Mouse (Mus musculus) cerebellum, adult 2 months (tissue): ENCODE results near the gene Atp13a3.

Experiments used
- CTCF ChIP-seq: fragments of 200-500 bp; IDR thresholded peaks from 2 replicates; pipeline ENCODE4 v1.5.1; 2011; ENCODE audit warnings: low read depth, mild to moderate bottlenecking, control low read depth, low read length, moderate library complexity, borderline replicate concordance; ENCODE audit not compliant: insufficient read depth
- POLR2A ChIP-seq: fragments of 200-500 bp; IDR thresholded peaks from 2 replicates; pipeline ENCODE4 v1.6.1; 2011; ENCODE audit warnings: low read length, control low read depth, borderline replicate concordance; ENCODE audit not compliant: insufficient read depth

GRCm38 (mm10) chr16:30374266-30374665 lies 31.5 kb downstream of the Atp13a3 start:
- TF ChIP-seq POLR2A (no peak), CTCF (no peak)
